Mouse (Mus musculus) olfactory bulb, adult 2 months (tissue): ENCODE results near the gene Tmprss4. TPM values are rescaled to one million over a fixed set of nuclear protein-coding genes. Genes with fewer than 3 reads are reported as not detected.
A peak's percentile ranks its signal among the peaks of the same experiment; 100 is the strongest.

Experiments used
- H3K27ac ChIP-seq: fragments of 200-500 bp; 2 replicates; pipeline ENCODE4 v1.5.1; 2012; ENCODE audit warnings: low read depth, low read length; ENCODE audit not compliant: insufficient read depth
- H3K4me1 ChIP-seq: fragments of 200-500 bp; 2 replicates; pipeline ENCODE4 v1.6.1; 2012; ENCODE audit warnings: low read length; ENCODE audit not compliant: control insufficient read depth, insufficient read depth
- H3K4me3 ChIP-seq: fragments of 200-500 bp; 2 replicates; pipeline ENCODE4 v1.5.1; 2012; ENCODE audit warnings: mild to moderate bottlenecking, low read depth, low read length, moderate library complexity; ENCODE audit not compliant: insufficient read depth
- CTCF ChIP-seq: fragments of 200-500 bp; IDR thresholded peaks from 2 replicates; pipeline ENCODE4 v1.5.1; 2012; ENCODE audit warnings: low read depth, mild to moderate bottlenecking, low read length, moderate library complexity; ENCODE audit not compliant: insufficient read depth
- POLR2A ChIP-seq: fragments of 200-500 bp; IDR thresholded peaks from 2 replicates; pipeline ENCODE4 v1.6.1; 2012; ENCODE audit warnings: mild to moderate bottlenecking, low read depth, low read length, moderate library complexity; ENCODE audit not compliant: insufficient read depth
- WGBS: fragments of 180-500 bp; shearing (Covaris S2); methylation state at CpG from one replicate; pipeline ENCODE4 v1.1.7; 2018; 5-methylcytosine and 5-hydroxymethylcytosine counted together
- polyA plus RNA-seq: library from polyadenylated mRNA; stranded (reverse); fragments of >200 nt; gene quantifications from 2 replicates; pipeline ENCODE4 v1.2.4, GENCODE M21; 2012; ENCODE audit warnings: low replicate concordance; ENCODE audit not compliant: missing spikeins, insufficient read depth, insufficient read length

The Tmprss4 gene
- polyA plus RNA-seq, 1 experiment: not detected

DNA sequence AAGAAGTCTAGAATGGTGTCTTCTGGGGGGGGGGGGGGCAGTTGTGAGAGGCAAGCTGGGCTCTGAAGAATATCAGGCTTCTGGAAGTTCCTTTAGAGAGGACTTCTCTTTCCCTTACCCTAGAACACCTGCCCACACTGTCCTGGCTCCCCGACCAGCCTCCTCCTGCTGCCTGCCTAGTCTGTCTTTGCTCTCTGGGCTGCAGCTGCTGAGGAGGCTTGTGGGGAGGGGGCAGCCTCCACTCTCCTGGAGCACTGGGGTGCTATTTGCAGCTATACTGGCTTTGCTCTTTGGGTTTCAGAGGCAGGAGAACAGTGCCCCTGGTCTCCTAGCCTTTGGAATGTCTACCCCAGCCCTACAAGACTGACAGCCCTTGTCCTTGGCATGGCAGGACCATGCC, 53.0 kb downstream of the Tmprss4 start:
- no peak overlapping the region for H3K4me3 ChIP-seq
- peaks cover 3% of the 10 kb centered on the region; the same call in 1 of the 2 replicates for H3K4me1 ChIP-seq
- 63% methylated on average over 1 of the region's 1 CpGs for WGBS
- no peak overlapping the region for H3K27ac ChIP-seq
- TF ChIP-seq CTCF (no peak), POLR2A (no peak)

GRCm38 (mm10) chr9:45146267-45146597, 57.7 kb downstream of the Tmprss4 start:
- H3K27ac ChIP-seq: no peak overlapping the region
- no peak for TF ChIP-seq CTCF
- no peak for TF ChIP-seq POLR2A
- WGBS: 3% methylated on average over 5 of the region's 5 CpGs
- H3K4me3 ChIP-seq: peak overlapping the region; percentile 6; the same call in 1 of the 2 replicates
- H3K4me1 ChIP-seq: peaks cover 5% of the 10 kb centered on the region

DNA sequence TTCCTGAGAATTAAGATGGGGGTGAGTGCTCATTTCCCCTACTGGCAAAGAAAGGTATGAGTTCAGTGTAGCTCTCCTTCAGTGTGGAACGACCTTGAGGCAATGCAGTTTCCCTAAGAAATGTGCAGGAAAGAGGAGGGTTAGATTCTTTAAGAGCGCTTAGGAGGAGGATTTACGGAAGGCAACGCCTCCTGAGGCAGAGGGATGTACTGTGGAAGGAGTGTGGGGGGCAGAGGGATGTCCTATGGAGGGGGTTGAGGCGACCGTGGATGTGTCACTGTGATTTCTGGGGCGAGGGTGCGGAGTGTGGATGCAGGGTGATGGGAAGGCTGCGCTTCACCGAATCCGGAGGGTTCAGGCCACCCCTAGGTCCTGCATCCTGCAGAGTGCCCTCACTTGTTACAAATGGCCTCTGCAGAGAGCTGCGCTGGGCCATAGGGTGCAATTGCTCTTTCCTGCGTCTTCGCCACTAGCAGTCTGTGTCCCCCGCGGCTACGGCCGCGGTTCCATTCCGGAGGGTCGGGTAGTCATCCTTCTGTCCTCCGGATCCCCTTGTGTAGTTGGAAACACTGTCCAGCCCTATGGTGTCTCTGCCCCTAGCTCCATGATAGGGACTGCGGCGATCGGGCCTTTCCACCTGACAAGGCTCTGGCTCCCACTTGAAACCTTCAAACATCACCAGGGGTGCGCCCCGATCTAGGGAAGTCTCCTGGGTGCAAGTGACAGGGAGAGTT, 58.2 kb downstream of the Tmprss4 start:
- Histone ChIP-seq H3K4me3 (peak overlapping the region; percentile 6), H3K27ac (no peak overlapping the region), H3K4me1 (peaks cover 7% of the 10 kb centered on the region)
- 5% methylated on average over 27 of the region's 27 CpGs for WGBS
- TF ChIP-seq POLR2A (no peak), CTCF (no peak)

- no peak overlapping the region for H3K4me3 ChIP-seq
- WGBS: 50% methylated on average over 3 of the region's 3 CpGs
- H3K27ac ChIP-seq: no peak overlapping the region
- H3K4me1 ChIP-seq: peaks cover 28% of the 10 kb centered on the region
- TF ChIP-seq POLR2A (no peak), CTCF (no peak)
Measured at GRCm38 (mm10) chr9:45142686-45143085, 61.2 kb downstream of the Tmprss4 start.

GRCm38 (mm10) chr9:45140945-45141344, 62.9 kb downstream of the Tmprss4 start:
- 19% methylated on average over 7 of the region's 7 CpGs for WGBS
- TF ChIP-seq CTCF (no peak), POLR2A (no peak)
- Histone ChIP-seq H3K4me3 (no peak overlapping the region), H3K4me1 (peaks cover 28% of the 10 kb centered on the region), H3K27ac (no peak overlapping the region)

DNA sequence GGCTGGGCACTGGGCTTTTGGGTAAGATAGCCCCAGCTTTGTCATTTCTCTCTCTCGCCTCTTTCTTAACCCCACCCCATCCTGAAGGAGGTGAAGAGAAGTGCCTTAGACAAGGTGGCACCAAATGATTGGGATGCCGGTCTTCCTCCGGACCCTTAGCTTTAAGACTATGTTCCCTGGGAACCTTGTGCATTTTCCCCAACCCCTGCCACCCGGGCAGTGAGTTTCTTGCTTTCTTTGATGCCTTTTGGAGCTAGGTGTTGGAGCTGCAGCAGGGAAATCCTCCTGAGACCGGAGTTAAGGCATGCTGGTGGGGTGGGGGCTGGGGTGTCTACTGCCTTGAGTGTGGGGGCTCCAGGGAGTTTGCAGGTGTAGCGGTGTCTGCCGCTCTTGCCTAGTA, 64.8 kb downstream of the Tmprss4 start:
- no peak for TF ChIP-seq CTCF
- TF ChIP-seq POLR2A: no peak
- no peak overlapping the region for H3K27ac ChIP-seq
- 11% methylated on average over 7 of the region's 7 CpGs for WGBS

DNA sequence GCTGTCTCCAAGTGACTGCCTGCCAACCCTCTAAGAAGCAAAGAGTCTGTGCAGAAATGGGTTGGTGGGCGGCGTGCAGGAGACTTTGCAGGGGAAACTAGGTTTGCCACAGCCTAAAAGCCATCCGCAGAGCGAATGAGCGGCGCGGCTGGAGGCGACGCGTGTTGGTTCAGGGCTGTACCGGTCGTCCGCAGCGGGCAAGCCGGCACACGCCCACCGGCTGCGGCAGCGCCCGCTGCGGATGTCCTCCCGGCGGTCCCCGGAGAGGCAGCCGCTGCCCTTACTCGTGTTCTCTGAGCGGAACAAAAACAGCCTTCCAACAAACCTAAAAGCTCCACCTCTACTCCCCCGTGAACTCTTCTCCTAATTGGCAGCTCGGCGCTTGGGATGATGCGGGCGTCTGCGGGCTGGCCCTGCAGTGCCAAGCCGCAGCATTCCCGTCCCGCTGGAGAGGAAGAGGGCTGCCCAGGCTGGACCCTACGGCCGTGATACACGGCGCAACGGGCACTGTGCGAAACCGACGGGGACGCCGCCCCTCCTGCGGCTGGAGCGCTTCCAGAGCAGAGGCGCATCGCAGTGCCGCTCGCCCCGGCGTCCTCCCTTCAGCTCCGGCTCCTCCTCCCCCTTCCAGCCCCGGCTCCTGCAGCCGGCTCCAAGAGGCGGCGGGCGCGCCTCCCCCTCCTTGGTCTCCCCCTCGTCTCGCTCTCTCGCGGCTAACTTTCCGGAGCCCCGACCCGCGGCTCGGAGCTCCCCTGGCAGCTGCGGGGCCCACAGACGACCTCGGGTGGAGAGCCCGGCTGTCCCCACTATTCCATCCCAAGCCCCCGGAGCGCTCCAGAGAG, 65.5 kb downstream of the Tmprss4 start, which contains the start of gene Scn4b:
Gene Scn4b, plus strand, starts transcription at position 205 of the 842 bp plus-strand sequence.
- under 1% methylated on average over 74 of the region's 76 CpGs for WGBS
- TF ChIP-seq CTCF (no peak), POLR2A (no peak)
- peaks cover 28% of the 10 kb centered on the region for H3K4me1 ChIP-seq
- peak within 1 kb of the TSS; percentile 35 for H3K4me3 ChIP-seq
- no peak within 1 kb of the TSS for H3K27ac ChIP-seq

More for the DNA sequence above, 64.8 kb downstream of the Tmprss4 start:
- Histone ChIP-seq H3K4me3 (peak overlapping the region; percentile 35), H3K4me1 (peaks cover 28% of the 10 kb centered on the region)

DNA sequence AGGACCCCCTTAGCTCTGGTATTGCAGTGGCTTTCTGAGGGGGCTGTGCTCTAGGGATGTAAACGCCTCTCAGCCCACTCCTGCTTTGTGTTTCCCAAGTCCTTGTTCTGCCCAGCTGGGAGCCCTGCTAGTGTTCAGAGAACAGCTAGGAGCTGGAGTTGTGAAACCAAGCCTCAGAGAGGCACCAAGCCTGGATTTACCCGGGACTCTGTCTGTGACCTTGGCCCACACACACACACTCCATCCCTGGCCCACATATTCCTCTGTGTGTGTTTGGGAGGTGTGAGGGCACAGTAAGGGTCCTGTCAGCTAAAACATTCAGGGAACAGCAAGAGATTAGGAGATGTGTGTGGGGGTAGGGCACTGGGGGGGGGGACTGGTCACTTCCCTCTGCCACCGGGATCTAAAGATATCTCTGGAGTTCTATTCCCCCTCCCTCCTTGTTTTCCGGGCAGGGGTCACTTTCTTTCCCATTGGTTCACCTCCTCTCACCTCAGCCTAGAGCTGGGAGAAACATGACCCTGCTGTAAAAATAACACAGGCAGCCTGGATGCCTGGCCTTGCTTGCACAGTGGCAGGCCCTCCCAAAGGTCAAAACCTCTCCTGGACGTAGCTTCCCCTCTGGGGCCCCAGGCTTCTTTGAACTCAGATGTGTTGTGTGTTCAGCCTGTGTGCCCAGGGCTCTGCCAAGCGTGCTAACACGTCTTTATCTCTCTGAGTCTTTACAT, 67.3 kb downstream of the Tmprss4 start:
- 40% methylated on average over 7 of the region's 7 CpGs for WGBS
- no peak overlapping the region for H3K4me3 ChIP-seq
- H3K4me1 ChIP-seq: peaks cover 27% of the 10 kb centered on the region
- no peak for TF ChIP-seq POLR2A
- TF ChIP-seq CTCF: no peak
- no peak overlapping the region for H3K27ac ChIP-seq
